Mouse (Mus musculus) heart, adult 2 months (tissue): Measurements from ENCODE around the gene Pakap.

Experiments used
- CTCF ChIP-seq: fragments of 200-600 bp; IDR thresholded peaks from 2 replicates; pipeline ENCODE4 v1.8.1; 2022; ENCODE audit warnings: antibody characterized with exemption, mild to moderate bottlenecking, moderate library complexity
- EP300 ChIP-seq: fragments of 200-500 bp; IDR thresholded peaks from 2 replicates; pipeline ENCODE4 v1.6.1; 2011; ENCODE audit warnings: low read depth, low read length, control low read depth; ENCODE audit not compliant: insufficient read depth
- POLR2A ChIP-seq: fragments of 200-500 bp; IDR thresholded peaks from 2 replicates; pipeline ENCODE4 v1.6.1; 2011; ENCODE audit warnings: mild to moderate bottlenecking, low read depth, low read length, control low read depth; ENCODE audit not compliant: insufficient read depth

GRCm38 (mm10) chr4:57611303-57612077, 43.5 kb downstream of the Pakap start:
- no peak for TF ChIP-seq CTCF
- TF ChIP-seq POLR2A: no peak
- TF ChIP-seq EP300: no peak
